ENCODE assay signal across 20 mouse cellular contexts in the genomic region with DNA sequence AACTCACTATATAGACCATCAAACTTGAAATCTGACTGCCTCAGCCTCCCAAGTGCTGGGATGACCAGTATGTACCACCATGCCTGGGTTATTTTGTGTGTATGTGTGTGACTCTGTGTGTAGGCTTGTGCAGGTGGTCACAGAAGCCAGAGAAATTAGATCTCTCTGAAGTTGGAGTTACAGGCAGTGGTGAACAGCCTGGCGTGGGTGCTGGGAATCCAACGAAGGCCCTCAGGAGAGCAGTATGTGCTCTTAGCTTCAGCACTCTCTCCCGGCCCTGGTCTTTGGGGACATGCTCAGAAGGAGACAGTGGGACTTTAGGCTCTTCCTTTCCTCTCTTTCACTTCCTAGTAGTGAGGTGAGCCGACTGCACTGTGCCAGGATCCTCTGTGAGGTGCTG. TPM values are rescaled to one million over a fixed set of nuclear protein-coding genes. Genes with fewer than 3 reads are reported as not detected.
"Had no signal": no experiment of that assay in that cellular context is flagged by ENCODE, and none has a peak within 500 bp of the region (broad histone marks: within the 10 kb centered on the region; RNA-seq: fewer than 3 reads in every experiment).

No protein-coding gene starts in this region.

- DNase-seq: retina, postnatal 1 day; right cerebral cortex, adult 18-20 months; right cerebral cortex, postnatal 14 days; right cerebral cortex, postnatal 25 days; right cerebral cortex, postnatal 4 days; spleen, adult 18-20 months; thymus, adult 18-20 months; thymus, adult 2 months; thymus, postnatal 14 days; thymus, postnatal 25 days; thymus, postnatal 36 days; thymus, postnatal 4 days had no signal

- H3K27ac ChIP-seq: neural tube, embryonic 12.5 days; neural tube, embryonic 13.5 days; neural tube, embryonic 15.5 days; stomach, embryonic 15.5 days; stomach, postnatal 0 days had no signal

- H3K4me1 ChIP-seq: neural tube, embryonic 12.5 days; neural tube, embryonic 13.5 days; neural tube, embryonic 15.5 days; stomach, embryonic 15.5 days had no signal

- H3K9me3 ChIP-seq: neural tube, embryonic 15.5 days; stomach, embryonic 15.5 days had no signal

- H3K4me3 ChIP-seq: neural tube, embryonic 12.5 days; neural tube, embryonic 13.5 days; neural tube, embryonic 15.5 days; stomach, embryonic 15.5 days had no signal

- H3K36me3 ChIP-seq: neural tube, embryonic 12.5 days; neural tube, embryonic 13.5 days; neural tube, embryonic 15.5 days; stomach, embryonic 15.5 days had no signal

- H3K27me3 ChIP-seq: neural tube, embryonic 12.5 days; neural tube, embryonic 13.5 days; neural tube, embryonic 15.5 days; stomach, embryonic 15.5 days had no signal

RNA-seq across cellular contexts. Expression of a gene that starts 15.6 kb away (rescaled TPM):
- total RNA-seq: neutrophil, adult 5-6 weeks had no signal
- polyA plus RNA-seq: small intestine, adult 2 months; spleen, adult 2 months had no signal
